Mouse (Mus musculus) C2C12 (cell line): ENCODE data around the gene Cyp1a1. TPM values are rescaled to one million over a fixed set of nuclear protein-coding genes. Genes with fewer than 3 reads are reported as not detected.

Experiments
- H3K27me3 ChIP-seq: one replicate; pipeline ENCODE4 v1.6.1; 2011; ENCODE audit not compliant: control insufficient read depth, insufficient read depth, insufficient read length
- H3K36me3 ChIP-seq: one replicate; pipeline ENCODE4 v1.6.1; 2011; ENCODE audit not compliant: control insufficient read depth, insufficient read depth
- H3K4me3 ChIP-seq: one replicate; pipeline ENCODE4 v1.5.1; 2011; ENCODE audit warnings: mild to moderate bottlenecking, control low read depth; ENCODE audit not compliant: poor library complexity, insufficient read depth, severe bottlenecking
- H3K79me2 ChIP-seq: one replicate; pipeline ENCODE4 v1.6.1; 2011; ENCODE audit not compliant: control insufficient read depth, insufficient read depth
- H3K79me3 ChIP-seq: one replicate; pipeline ENCODE4 v1.6.1; 2011; ENCODE audit warnings: low read depth, control low read depth
- H3ac ChIP-seq: one replicate; pipeline ENCODE3; 2011; ENCODE audit warnings: low read depth; ENCODE audit not compliant: control insufficient read depth, insufficient read length
- CEBPB ChIP-seq: IDR thresholded peaks from one replicate; pipeline ENCODE4 v1.6.1; 2011; ENCODE audit warnings: low read depth, mild to moderate bottlenecking, control low read depth, moderate library complexity
- CTCF ChIP-seq: IDR thresholded peaks from one replicate; pipeline ENCODE4 v1.5.1; 2011; ENCODE audit not compliant: control insufficient read depth, insufficient read depth, insufficient read length
- FOSL1 ChIP-seq: IDR thresholded peaks from one replicate; pipeline ENCODE4 v1.8.0; 2011; ENCODE audit warnings: mild to moderate bottlenecking, low read length; ENCODE audit not compliant: poor library complexity, insufficient read depth, severe bottlenecking
- MAX ChIP-seq: IDR thresholded peaks from one replicate; pipeline ENCODE4 v1.6.1; 2011; ENCODE audit warnings: mild to moderate bottlenecking, control low read depth
- MYOD1 ChIP-seq: IDR thresholded peaks from one replicate; pipeline ENCODE4 v1.6.1; 2011; ENCODE audit warnings: low read depth; ENCODE audit not compliant: control insufficient read depth, insufficient read length
- MYOG ChIP-seq: IDR thresholded peaks from one replicate; pipeline ENCODE4 v1.6.1; 2011; ENCODE audit not compliant: control insufficient read depth, insufficient read length; ENCODE audit errors: extremely low read depth
- USF1 ChIP-seq: IDR thresholded peaks from one replicate; pipeline ENCODE4 v1.6.1; 2011; ENCODE audit warnings: low read depth, mild to moderate bottlenecking, control low read depth, moderate library complexity
- polyA plus RNA-seq: library from polyadenylated mRNA; unstranded; fragments of >200 nt; fragmentation: generic; extraction: Trizol; gene quantifications from one replicate; pipeline ENCODE4 v1.2.1, GENCODE M21; 2012; ENCODE audit warnings: missing spikeins

Gene Cyp1a1
- polyA plus RNA-seq, 1 experiment: 0.14 TPM

DNA sequence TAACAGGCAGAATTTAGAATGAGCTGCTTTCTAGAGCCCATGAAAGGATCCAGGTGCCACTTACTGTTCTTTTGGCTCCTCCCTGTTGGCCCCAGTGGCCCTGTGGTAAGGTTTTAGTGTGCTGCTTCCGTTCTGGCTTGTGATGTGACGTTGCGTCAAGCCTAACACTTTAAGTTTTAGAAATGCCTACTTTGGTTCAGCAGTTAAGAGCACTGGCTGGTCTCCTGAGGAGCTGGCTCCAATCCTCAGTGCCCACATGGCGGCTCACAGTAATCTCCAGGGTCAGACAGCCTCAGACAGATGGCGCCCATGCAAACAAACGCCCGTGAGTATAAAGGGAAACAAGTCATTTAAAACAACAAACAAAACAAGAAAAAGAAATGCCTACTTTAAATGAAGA lies 30.7 kb downstream of the Cyp1a1 start:
- Histone ChIP-seq H3ac (no peak overlapping the region), H3K27me3 (no peaks in the 10 kb centered on the region), H3K79me3 (peaks cover 14% of the 10 kb centered on the region), H3K36me3 (peaks cover 54% of the 10 kb centered on the region), H3K4me3 (no peak overlapping the region), H3K79me2 (peaks cover 18% of the 10 kb centered on the region)
- TF ChIP-seq CTCF: no peak
- TF ChIP-seq CEBPB: no peak
- TF ChIP-seq MAX: no peak
- TF ChIP-seq USF1: no peak
- no peak for TF ChIP-seq MYOD1
- TF ChIP-seq FOSL1: no peak
- no peak for TF ChIP-seq MYOG

DNA sequence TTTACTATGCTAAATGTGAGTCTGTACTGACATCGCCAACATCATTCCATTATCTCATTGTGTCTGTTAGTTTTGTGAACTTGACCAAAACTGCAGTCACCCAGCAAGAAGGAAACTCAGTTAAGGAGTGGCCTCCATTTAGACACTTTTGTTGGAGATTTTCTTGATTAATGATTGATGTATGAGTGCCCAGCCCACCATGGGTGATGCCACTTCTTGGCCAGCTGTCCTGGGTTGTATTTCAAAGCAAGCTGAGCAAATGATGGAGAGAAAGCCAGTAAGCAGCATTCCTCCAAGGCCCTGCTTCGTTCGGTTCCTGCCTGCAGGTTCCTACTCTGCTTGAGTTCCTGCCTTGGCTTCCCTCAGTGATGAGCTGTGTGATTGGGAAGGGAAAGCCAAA lies 33.0 kb downstream of the Cyp1a1 start:
- H3K79me3 ChIP-seq: peaks cover 20% of the 10 kb centered on the region
- no peak overlapping the region for H3ac ChIP-seq
- TF ChIP-seq CEBPB (no peak), MAX (no peak), USF1 (no peak), FOSL1 (no peak), CTCF (no peak), MYOG (no peak), MYOD1 (no peak)
- peaks cover 37% of the 10 kb centered on the region for H3K36me3 ChIP-seq
- H3K27me3 ChIP-seq: no peaks in the 10 kb centered on the region
- no peak overlapping the region for H3K4me3 ChIP-seq
- peaks cover 38% of the 10 kb centered on the region for H3K79me2 ChIP-seq

DNA sequence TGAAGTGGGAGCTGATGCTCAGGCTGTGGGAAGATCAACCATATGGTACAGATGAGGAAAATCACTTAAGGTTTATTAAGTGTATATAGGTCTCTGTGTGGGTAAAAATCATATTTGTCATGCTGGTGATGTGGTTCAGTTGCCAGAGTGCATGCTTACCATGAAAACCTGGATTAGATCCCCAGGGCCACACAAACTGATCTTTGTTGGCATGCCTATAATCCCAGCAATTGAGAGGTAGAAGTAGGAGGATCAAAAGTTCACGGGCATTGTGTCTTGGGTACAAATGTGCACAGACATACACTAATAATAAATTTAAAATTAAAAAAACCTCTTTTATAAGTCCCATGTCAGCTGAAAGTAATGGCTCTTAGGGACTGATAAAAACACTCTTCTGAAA lies 34.6 kb downstream of the Cyp1a1 start:
- Histone ChIP-seq H3ac (no peak overlapping the region), H3K4me3 (no peak overlapping the region), H3K27me3 (no peaks in the 10 kb centered on the region), H3K79me3 (peaks cover 20% of the 10 kb centered on the region), H3K79me2 (peaks cover 42% of the 10 kb centered on the region), H3K36me3 (peaks cover 38% of the 10 kb centered on the region)
- no peak for TF ChIP-seq CTCF
- TF ChIP-seq CEBPB: no peak
- TF ChIP-seq FOSL1: no peak
- no peak for TF ChIP-seq MAX
- no peak for TF ChIP-seq USF1
- no peak for TF ChIP-seq MYOG
- no peak for TF ChIP-seq MYOD1

DNA sequence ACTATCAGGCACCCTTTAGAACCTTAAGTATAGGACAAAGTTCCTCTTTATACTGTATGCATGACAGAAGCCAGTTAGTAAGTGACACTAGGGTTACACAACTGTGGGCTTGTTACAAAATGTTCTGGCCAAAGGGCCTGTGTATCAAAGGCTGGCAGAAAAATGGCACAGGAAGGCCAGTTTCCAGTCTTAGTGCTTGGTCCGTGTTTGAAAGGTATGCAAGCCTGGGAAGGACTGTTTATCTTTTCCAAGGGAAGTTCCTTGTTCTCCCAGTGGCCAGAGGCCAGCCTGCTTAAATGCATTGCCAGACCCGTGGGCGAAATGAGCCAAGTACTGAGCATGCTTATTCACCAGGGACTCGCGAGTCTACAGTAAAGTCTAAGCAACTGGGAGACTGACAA lies 35.6 kb downstream of the Cyp1a1 start:
- H3K79me2 ChIP-seq: peaks cover 42% of the 10 kb centered on the region
- no peak overlapping the region for H3ac ChIP-seq
- H3K4me3 ChIP-seq: no peak overlapping the region
- no peak for TF ChIP-seq CTCF
- TF ChIP-seq FOSL1: no peak
- no peak for TF ChIP-seq MYOG
- no peak for TF ChIP-seq MYOD1
- no peak for TF ChIP-seq CEBPB
- TF ChIP-seq MAX: no peak
- no peak for TF ChIP-seq USF1
- peaks cover 20% of the 10 kb centered on the region for H3K79me3 ChIP-seq
- H3K27me3 ChIP-seq: no peaks in the 10 kb centered on the region
- peaks cover 38% of the 10 kb centered on the region for H3K36me3 ChIP-seq

DNA sequence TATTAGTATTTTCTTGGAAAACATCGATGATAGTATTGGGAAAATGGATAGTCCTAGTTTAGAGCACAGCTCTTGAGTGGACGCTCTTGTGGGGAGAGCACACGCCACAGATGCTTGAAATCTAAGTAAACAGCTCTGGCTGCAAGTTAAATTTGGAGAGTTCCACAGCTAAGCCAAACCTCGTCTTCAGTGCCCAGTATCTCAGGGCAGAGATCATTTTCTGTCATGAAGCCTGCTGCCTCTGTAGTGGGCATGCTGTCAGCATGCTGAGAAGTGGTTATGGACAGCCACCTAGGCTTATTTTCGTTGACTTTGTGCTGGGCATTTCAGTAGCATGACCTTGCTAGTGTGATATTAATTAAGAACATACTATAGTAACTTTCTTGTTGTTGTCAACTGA lies 36.1 kb downstream of the Cyp1a1 start:
- peaks cover 20% of the 10 kb centered on the region for H3K79me3 ChIP-seq
- no peak overlapping the region for H3K4me3 ChIP-seq
- no peak overlapping the region for H3ac ChIP-seq
- no peaks in the 10 kb centered on the region for H3K27me3 ChIP-seq
- H3K79me2 ChIP-seq: peaks cover 42% of the 10 kb centered on the region
- peaks cover 39% of the 10 kb centered on the region for H3K36me3 ChIP-seq
- TF ChIP-seq CTCF (no peak), MYOD1 (no peak), FOSL1 (no peak), USF1 (no peak), MAX (no peak), MYOG (no peak), CEBPB (no peak)

DNA sequence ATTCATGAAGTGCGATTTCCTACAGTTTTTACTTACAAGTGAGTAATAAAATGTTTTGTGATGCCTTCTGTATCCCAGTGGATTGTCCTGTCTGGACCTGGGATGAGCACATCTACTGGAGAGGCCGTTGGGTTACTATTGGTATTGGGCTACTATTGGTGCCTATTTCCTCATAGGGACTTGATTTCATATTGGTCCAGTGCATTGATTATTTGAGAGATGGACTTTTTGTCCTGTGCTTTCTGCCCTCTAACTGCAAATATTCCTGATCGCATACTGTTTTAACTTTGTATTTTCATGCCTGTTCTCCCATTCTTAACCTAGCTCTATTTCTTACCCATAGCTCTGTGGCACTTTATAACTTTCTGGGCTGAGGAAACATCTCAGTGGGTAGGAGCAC lies 37.0 kb downstream of the Cyp1a1 start:
- H3ac ChIP-seq: no peak overlapping the region
- H3K27me3 ChIP-seq: no peaks in the 10 kb centered on the region
- peaks cover 41% of the 10 kb centered on the region for H3K36me3 ChIP-seq
- peaks cover 20% of the 10 kb centered on the region for H3K79me3 ChIP-seq
- no peak overlapping the region for H3K4me3 ChIP-seq
- peaks cover 48% of the 10 kb centered on the region for H3K79me2 ChIP-seq
- TF ChIP-seq CEBPB (no peak), CTCF (no peak), FOSL1 (no peak), MYOG (no peak), USF1 (no peak), MAX (no peak), MYOD1 (no peak)
